ENCODE assay signal across 9 mouse cellular contexts in the genomic region with DNA sequence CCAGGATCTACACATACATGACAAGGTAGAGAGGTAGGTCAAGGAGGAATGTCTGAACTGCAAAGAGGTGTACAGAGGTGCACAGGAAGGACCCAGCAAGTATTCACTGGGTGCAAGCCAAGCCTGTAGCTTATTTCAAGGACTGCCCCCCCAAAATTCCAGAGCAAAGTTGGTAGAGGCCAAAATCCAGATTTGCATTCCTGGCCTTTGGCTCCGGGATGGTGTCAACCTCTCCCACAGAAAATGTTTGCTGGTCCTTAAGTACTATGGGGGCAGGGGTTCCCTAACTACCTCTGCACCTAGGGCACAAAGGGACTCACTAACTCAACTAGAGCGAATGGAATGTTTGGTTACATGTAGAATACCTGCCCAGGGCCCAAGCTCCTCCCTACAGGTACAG. TPM values are rescaled to one million over a fixed set of nuclear protein-coding genes. Genes with fewer than 3 reads are reported as not detected.
DNase-seq lines count a peak whose midpoint lies in the region; ATAC-seq lines count a peak whose summit lies in the region.
"Had no signal": no experiment of that assay in that cellular context is flagged by ENCODE, and none has a peak within 500 bp of the region (broad histone marks: within the 10 kb centered on the region; RNA-seq: fewer than 3 reads in every experiment).

No protein-coding gene starts in this region.

- H3K4me1 ChIP-seq in heart, embryonic 13.5 days: peaks cover 39% of the 10 kb centered on the region
- peaks cover 48% of the 10 kb centered on the region for H3K4me1 ChIP-seq in embryonic facial prominence, embryonic 13.5 days
- peaks cover 50% of the 10 kb centered on the region for H3K4me1 ChIP-seq in limb, embryonic 10.5 days
- H3K4me1 ChIP-seq in midbrain, embryonic 12.5 days: peaks cover 49% of the 10 kb centered on the region

- WGBS in heart, embryonic 13.5 days: 65% methylated on average over 2 of the region's 2 CpGs
- 77% methylated on average over 2 of the region's 2 CpGs for WGBS in embryonic facial prominence, embryonic 13.5 days
- WGBS in limb, embryonic 10.5 days: 80% methylated on average over 2 of the region's 2 CpGs
- 59% methylated on average over 2 of the region's 2 CpGs for WGBS in midbrain, embryonic 12.5 days

- H3K36me3 ChIP-seq in heart, embryonic 13.5 days: peaks cover 14% of the 10 kb centered on the region
- peaks cover 16% of the 10 kb centered on the region for H3K36me3 ChIP-seq in embryonic facial prominence, embryonic 13.5 days
- peaks cover 30% of the 10 kb centered on the region for H3K36me3 ChIP-seq in limb, embryonic 10.5 days
- H3K36me3 ChIP-seq in midbrain, embryonic 12.5 days: peaks cover 16% of the 10 kb centered on the region

- H3K9ac ChIP-seq in heart, embryonic 13.5 days: peak overlapping the region; percentile 87
- H3K9ac ChIP-seq in embryonic facial prominence, embryonic 13.5 days: peak overlapping the region; percentile 80
- H3K9ac ChIP-seq in midbrain, embryonic 12.5 days (replicated peaks): peak overlapping the region; percentile 79; the same call in 1 of the 2 replicates

- ATAC-seq in heart, embryonic 13.5 days (ENCODE audit: extremely low read depth, insufficient number of reproducible peaks, low FRiP score, low TSS enrichment): no peak
- ATAC-seq in embryonic facial prominence, embryonic 13.5 days (ENCODE audit: insufficient number of reproducible peaks, insufficient read depth, low FRiP score, low TSS enrichment, low read depth): no peak
- no peak for ATAC-seq in midbrain, embryonic 12.5 days (ENCODE audit: low FRiP score, low read depth)
- ATAC-seq in activated CD4-positive, CD25-positive, alpha-beta regulatory T cell, adult 4 months: no peak

- H3K4me2 ChIP-seq in heart, embryonic 13.5 days: peak overlapping the region; percentile 90
- H3K4me2 ChIP-seq in embryonic facial prominence, embryonic 13.5 days: peak overlapping the region; percentile 86
- H3K4me2 ChIP-seq in midbrain, embryonic 12.5 days (replicated peaks): peak overlapping the region; percentile 80

- peak overlapping the region; percentile 77 for H3K27ac ChIP-seq in heart, embryonic 13.5 days (replicated peaks)
- peak overlapping the region; percentile 88; the same call in 1 of the 2 replicates for H3K27ac ChIP-seq in embryonic facial prominence, embryonic 13.5 days
- H3K27ac ChIP-seq in limb, embryonic 10.5 days: peak overlapping the region; percentile 97; the same call in 1 of the 2 replicates
- H3K27ac ChIP-seq in midbrain, embryonic 12.5 days (replicated peaks): peak overlapping the region; percentile 91

- H3K4me3 ChIP-seq in heart, embryonic 13.5 days: peak overlapping the region; percentile 84
- H3K4me3 ChIP-seq in embryonic facial prominence, embryonic 13.5 days: peak overlapping the region; percentile 77
- peak overlapping the region; percentile 93 for H3K4me3 ChIP-seq in limb, embryonic 10.5 days
- H3K4me3 ChIP-seq in midbrain, embryonic 12.5 days: peak overlapping the region; percentile 91

- no peaks in the 10 kb centered on the region for H3K9me3 ChIP-seq in heart, embryonic 13.5 days
- H3K9me3 ChIP-seq in embryonic facial prominence, embryonic 13.5 days: no peaks in the 10 kb centered on the region
- H3K9me3 ChIP-seq in limb, embryonic 10.5 days (replicated peaks): no peaks in the 10 kb centered on the region
- no peaks in the 10 kb centered on the region for H3K9me3 ChIP-seq in midbrain, embryonic 12.5 days

- DNase-seq in heart, postnatal 4 days: no peak
- DNase-seq in limb, embryonic 10.5 days (ENCODE audit: low spot score): no peak
- DNase-seq in ovary, postnatal 10 days (ENCODE audit: low spot score): no peak
- no peak for DNase-seq in right cerebral cortex, adult 18-20 months
- DNase-seq: cerebellum, adult 11 months had no signal

- H3K27me3 ChIP-seq in heart, embryonic 13.5 days (replicated peaks): no peaks in the 10 kb centered on the region
- no peaks in the 10 kb centered on the region for H3K27me3 ChIP-seq in embryonic facial prominence, embryonic 13.5 days
- no peaks in the 10 kb centered on the region for H3K27me3 ChIP-seq in limb, embryonic 10.5 days (ENCODE audit: low read depth, poor library complexity, severe bottlenecking)
- no peaks in the 10 kb centered on the region for H3K27me3 ChIP-seq in midbrain, embryonic 12.5 days

RNA-seq across cellular contexts. Expression of a gene that starts 1.9 kb away (rescaled TPM):
- 15.5 and 17.8 TPM in 2 replicates for polyA plus RNA-seq in heart, embryonic 13.5 days (2015; fragmentation: Nextera tagmentation; extraction: Ambion mirVana)
- total RNA-seq in heart, postnatal 4 days (2021): 10 to 100 TPM; 32.3 to 35.6 TPM
- 21.1 and 22.6 TPM in 2 replicates for polyA plus RNA-seq in embryonic facial prominence, embryonic 13.5 days (2015; fragmentation: Nextera tagmentation; extraction: Ambion mirVana)
- polyA plus RNA-seq in limb, embryonic 10.5 days (2016; fragmentation: Nextera tagmentation; extraction: Ambion mirVana): 25.4 and 27.3 TPM in 2 replicates
- 36.0 and 41.1 TPM in 2 replicates for polyA plus RNA-seq in midbrain, embryonic 12.5 days (2016; fragmentation: Nextera tagmentation; extraction: Ambion mirVana)
- 1 to 10 TPM in 1 of 2 experiments, under 1 TPM in 1; 0.91 to 2.3 TPM for polyA plus RNA-seq in activated CD4-positive, CD25-positive, alpha-beta regulatory T cell, adult 4 months (2017; shearing (Covaris generic))

RNA-seq across cellular contexts. Expression of a gene that starts 9.1 kb away (rescaled TPM):
- 1.0 and 1.4 TPM in 2 replicates for polyA plus RNA-seq in heart, embryonic 13.5 days (2015; fragmentation: Nextera tagmentation; extraction: Ambion mirVana)
- total RNA-seq in heart, postnatal 4 days (2021): 1 to 10 TPM in 1 of 2 experiments, under 1 TPM in 1; 0.81 to 1.8 TPM
- polyA plus RNA-seq in embryonic facial prominence, embryonic 13.5 days (2015; fragmentation: Nextera tagmentation; extraction: Ambion mirVana): 3.8 and 4.3 TPM in 2 replicates
- polyA plus RNA-seq in limb, embryonic 10.5 days (2016; fragmentation: Nextera tagmentation; extraction: Ambion mirVana): 2.0 and 2.1 TPM in 2 replicates
- polyA plus RNA-seq in midbrain, embryonic 12.5 days (2016; fragmentation: Nextera tagmentation; extraction: Ambion mirVana): 11.9 and 12.3 TPM in 2 replicates
- 1 to 10 TPM in 1 of 2 experiments, under 1 TPM in 1; 0.27 to 1.4 TPM for polyA plus RNA-seq in activated CD4-positive, CD25-positive, alpha-beta regulatory T cell, adult 4 months (2017; shearing (Covaris generic))

RNA-seq across cellular contexts. Expression of a gene that starts 16.2 kb away (rescaled TPM):
- 0.09 TPM in 2 replicates for polyA plus RNA-seq in heart, embryonic 13.5 days (2015; fragmentation: Nextera tagmentation; extraction: Ambion mirVana)
- under 1 TPM in 1 of 2 experiments, not detected in 1; 0.17 TPM for total RNA-seq in heart, postnatal 4 days (2021)
- polyA plus RNA-seq in embryonic facial prominence, embryonic 13.5 days (2015; fragmentation: Nextera tagmentation; extraction: Ambion mirVana): 0.41 and 0.45 TPM in 2 replicates
- 0.16 and 0.28 TPM in 2 replicates for polyA plus RNA-seq in limb, embryonic 10.5 days (2016; fragmentation: Nextera tagmentation; extraction: Ambion mirVana)
- 0.60 and 1.1 TPM in 2 replicates for polyA plus RNA-seq in midbrain, embryonic 12.5 days (2016; fragmentation: Nextera tagmentation; extraction: Ambion mirVana)
- not detected for polyA plus RNA-seq in activated CD4-positive, CD25-positive, alpha-beta regulatory T cell, adult 4 months (2017; shearing (Covaris generic))

RNA-seq across cellular contexts. Expression of a gene that starts 20.9 kb away (rescaled TPM):
- polyA plus RNA-seq in heart, embryonic 13.5 days (2015; fragmentation: Nextera tagmentation; extraction: Ambion mirVana): 0.29 TPM in 1 of 2 replicates, not detected in the other
- under 1 TPM in 1 of 2 experiments, not detected in 1; 0.81 TPM for total RNA-seq in heart, postnatal 4 days (2021)
- 0.95 and 1.6 TPM in 2 replicates for polyA plus RNA-seq in embryonic facial prominence, embryonic 13.5 days (2015; fragmentation: Nextera tagmentation; extraction: Ambion mirVana)
- polyA plus RNA-seq in limb, embryonic 10.5 days (2016; fragmentation: Nextera tagmentation; extraction: Ambion mirVana): 1.1 and 1.6 TPM in 2 replicates
- polyA plus RNA-seq in midbrain, embryonic 12.5 days (2016; fragmentation: Nextera tagmentation; extraction: Ambion mirVana): 2.2 and 3.3 TPM in 2 replicates
- polyA plus RNA-seq in activated CD4-positive, CD25-positive, alpha-beta regulatory T cell, adult 4 months (2017; shearing (Covaris generic)): not detected

RNA-seq across cellular contexts. Expression of a gene that starts 35.7 kb away (rescaled TPM):
- polyA plus RNA-seq in heart, embryonic 13.5 days (2015; fragmentation: Nextera tagmentation; extraction: Ambion mirVana): 24.4 and 25.2 TPM in 2 replicates
- 10 to 100 TPM; 14.5 to 20.4 TPM for total RNA-seq in heart, postnatal 4 days (2021)
- 24.0 and 24.7 TPM in 2 replicates for polyA plus RNA-seq in embryonic facial prominence, embryonic 13.5 days (2015; fragmentation: Nextera tagmentation; extraction: Ambion mirVana)
- polyA plus RNA-seq in limb, embryonic 10.5 days (2016; fragmentation: Nextera tagmentation; extraction: Ambion mirVana): 11.4 and 14.5 TPM in 2 replicates
- 9.4 and 13.8 TPM in 2 replicates for polyA plus RNA-seq in midbrain, embryonic 12.5 days (2016; fragmentation: Nextera tagmentation; extraction: Ambion mirVana)
- 10 to 100 TPM; 20.5 to 23.2 TPM for polyA plus RNA-seq in activated CD4-positive, CD25-positive, alpha-beta regulatory T cell, adult 4 months (2017; shearing (Covaris generic))
